Mouse (Mus musculus) urinary bladder, postnatal 14 days (tissue): ENCODE results near the gene Retnlb.
A peak's percentile ranks its signal among the peaks of the same experiment; 100 is the strongest.
"Not testable (repeated sequence)": the region's sequence is repeated elsewhere in the genome, so short reads cannot be mapped to it uniquely, and the experiment has no call there.

ENCODE experiments used
- DNase-seq: peaks from one replicate; pipeline ENCODE4 v3.0.0; 2021; ENCODE audit warnings: low spot score

The Retnlb gene

DNA sequence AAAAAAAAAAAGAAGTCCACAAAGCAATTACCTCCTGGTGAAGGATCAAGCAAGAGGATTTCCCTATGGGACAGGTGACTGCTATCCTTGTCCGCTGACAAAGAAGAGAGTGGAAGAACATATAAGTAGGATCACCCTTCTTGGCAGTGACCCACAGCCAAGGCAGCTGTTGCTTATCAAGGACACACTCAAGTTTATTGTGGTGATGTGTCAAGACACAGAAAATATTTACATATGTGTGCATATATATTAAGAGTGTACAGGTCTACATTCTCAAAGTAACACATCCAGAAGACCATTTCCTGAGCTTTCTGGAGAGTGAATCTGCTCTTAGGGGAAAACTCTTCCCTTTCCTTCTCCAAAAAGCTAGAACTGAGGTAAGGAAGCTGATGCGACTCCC lies at the start of gene Retnlb:
Retnlb (plus strand) TSS at position 162 of the 400 bp plus-strand sequence.
- DNase-seq: no peak

DNA sequence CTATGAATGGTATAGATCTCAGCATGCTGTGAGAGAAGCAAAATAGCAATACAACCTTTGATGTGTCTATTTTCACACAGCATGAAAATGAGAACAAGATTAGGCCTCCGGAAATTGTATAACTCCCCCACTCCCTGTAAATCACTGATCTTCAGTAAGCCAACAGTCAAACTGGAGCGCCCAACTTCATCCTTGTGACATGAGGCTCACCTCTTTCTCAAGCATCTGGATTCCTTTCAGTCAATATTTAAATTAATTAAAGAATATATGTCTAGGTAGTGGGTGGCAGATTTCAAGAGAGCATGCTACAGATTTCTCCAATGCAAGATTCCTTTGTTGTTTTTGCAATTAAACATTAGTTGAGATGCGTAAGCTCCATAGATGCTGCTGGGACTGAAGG lies 47.5 kb upstream of the Retnlb start:
- DNase-seq: no peak

DNA sequence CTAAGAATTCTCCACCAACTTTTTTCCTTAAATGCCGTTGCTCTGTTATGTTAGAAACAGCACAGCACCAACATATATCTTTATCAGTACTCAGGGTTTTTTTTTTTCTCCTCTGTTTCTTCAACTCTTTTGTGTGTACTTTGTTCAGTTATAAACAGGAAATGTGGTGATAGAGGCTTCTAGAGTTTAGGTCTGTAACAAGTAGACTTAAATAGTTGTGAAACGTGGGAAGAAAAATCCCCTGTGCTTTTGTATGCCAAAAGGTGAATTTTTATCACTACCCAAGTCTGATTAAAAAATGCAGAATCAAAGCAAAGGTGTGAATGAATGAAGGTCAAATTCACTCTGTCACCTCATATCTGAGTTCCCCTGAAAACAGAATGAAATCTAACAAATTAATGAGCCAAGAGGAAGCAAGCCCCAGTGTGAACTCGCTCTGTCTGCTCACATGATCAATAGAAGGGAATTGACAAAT lies 44.6 kb upstream of the Retnlb start, which contains the start of gene Trat1:
Trat1 (minus strand) TSS at position 51 of the 475 bp plus-strand sequence.
- no peak for DNase-seq

DNA sequence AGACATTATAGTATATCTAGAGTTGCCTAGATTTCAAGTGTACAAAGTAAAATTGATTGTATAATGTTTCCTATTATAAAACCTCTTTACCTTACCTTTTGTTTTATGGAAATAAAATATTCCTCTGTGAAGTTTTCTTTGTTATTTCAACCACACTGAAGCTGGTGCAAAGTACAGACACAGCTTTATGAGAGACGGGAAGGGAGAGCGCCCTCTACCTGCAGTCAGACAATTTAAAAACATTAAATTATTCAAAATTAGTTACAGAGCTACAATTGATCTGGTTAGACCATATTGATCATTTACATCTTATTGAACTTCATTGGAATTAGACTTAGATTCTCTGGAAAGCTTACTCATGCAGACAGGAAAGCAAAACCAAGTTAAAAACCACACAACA lies 39.4 kb upstream of the Retnlb start:
- DNase-seq: no peak

DNA sequence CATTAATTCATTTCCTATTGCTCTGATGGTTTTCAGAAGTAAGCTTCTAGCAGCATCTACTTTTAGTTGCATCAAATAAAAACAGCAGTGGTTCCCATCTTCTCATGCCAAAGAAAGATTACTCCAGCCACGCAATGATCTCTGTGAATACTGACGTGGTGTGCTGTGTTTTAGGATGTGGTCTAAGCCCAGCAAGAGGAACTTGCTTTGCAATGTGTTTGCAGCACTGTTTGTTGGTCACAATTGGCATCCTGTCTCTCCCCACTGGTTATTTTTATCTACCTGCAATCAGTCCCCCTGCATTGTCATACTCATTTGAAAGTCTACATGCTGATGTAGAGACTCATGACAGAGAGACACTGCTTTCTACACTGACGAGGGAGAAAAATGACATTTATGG lies 30.4 kb upstream of the Retnlb start:
- DNase-seq: no peak

DNA sequence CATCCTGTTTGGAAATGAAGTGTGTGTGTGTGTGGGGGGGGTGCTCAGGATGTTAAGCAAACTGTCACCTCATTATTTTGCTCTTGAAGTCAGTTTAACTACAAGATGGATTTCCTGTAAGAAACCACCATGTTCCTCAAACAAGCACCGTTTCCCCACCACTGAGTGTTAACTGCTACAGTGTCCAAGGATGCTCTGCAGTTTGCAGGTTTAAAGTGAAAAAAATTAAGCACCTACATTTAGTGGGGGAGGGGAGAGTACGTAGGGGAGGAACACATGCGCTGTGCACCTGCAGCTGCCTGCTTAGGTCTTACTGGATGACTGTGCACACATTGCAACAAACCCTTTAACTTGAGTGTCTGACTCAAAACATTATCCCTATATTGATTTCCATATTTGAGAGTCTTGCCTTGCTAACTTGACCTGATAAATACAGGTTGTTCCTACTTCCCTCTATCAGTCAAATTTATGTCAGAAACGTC lies 27.9 kb upstream of the Retnlb start:
- no peak for DNase-seq

DNA sequence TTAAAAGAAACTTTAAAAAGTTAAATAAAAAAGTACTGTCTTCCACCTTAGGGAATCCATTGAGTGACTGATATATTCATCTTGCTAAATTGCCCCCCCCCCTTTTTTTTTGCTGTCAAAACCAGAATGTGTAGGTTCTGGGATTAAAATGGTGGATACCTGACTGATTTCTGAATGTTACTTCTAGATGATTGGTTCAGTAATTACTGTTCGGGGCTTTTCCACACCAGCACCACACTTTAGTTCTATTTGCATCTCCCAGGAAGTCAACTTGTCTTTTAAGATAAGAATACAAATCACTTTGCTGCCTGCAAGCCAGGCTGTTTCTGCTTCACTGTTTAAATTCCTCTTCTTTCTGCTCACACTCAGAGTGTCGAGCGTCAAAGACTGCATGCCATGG lies 18.4 kb upstream of the Retnlb start:
- no peak for DNase-seq

DNA sequence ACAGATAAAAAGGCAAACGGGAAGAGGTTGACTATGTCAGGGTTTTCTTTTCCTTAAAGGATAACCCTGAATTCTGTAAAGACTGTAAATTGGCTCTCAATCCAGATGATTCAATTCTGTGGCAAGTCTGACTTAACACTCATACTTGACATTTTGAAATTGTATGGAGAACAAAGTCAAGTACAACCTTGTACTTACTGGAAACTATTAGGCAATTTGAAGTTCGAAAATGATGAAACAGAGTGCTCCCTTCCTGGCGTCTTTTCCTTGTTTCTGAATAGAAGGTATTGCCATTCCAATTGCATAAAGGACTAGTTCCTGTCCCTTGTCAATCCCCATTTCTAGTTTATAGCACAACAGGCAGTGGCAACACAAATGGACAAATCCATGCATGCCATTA lies 17.2 kb upstream of the Retnlb start:
- DNase-seq: no peak

DNA sequence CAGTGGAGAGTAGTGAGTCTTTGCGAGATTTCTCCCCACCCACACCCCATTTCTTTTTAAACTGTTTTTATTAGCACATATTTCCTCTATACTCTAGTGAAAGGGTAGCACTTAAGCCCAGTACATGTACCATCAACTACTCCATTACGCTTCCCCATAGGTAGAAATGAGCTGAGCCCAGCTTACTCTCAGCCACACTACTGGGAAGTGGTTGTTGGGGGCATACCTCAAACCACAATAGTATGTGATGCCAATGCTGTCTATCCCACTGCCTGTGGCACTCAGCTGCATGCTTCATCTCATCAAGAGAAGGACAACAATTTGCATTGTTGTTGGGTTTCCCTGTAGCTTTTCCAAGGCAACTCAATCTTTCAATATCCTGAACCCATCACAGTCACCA lies 15.8 kb upstream of the Retnlb start:
- DNase-seq: no peak

DNA sequence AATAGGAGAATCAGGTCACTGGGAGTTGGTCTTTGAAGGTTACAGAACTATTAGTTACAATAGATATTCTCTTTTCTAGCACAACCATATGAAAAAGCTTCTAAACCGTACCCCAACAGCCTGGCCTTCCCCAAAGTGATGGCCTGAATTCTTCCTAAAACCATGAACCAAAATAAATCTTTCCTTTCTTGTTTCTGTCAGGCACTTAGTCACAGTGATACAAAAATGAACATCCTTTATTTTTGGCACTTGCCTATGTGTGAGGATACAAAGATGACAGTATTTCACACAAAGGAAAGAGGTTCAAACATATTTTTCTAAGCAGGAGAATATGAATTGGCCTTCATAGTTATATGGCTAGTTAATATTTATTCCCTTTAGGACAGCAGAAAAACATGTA lies 11.2 kb upstream of the Retnlb start:
- DNase-seq: no peak

DNA sequence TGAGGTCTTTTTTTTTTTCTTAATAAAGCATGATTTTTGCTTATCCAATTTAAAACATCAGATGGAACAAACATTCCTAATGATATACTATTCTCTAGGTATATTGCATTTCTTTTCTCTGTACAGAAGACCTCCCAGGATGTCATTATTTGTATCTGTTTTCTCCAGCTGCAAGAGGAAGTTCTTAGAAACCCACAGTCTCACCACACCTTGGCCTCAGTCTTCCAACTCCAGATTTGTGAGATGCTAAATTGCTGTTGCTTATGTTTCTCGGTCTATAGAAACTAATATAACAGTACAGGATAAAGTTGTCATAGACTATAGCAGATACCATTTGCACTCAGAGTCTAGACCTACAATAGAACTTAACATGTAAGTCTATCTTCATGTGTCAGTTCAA lies 10.1 kb upstream of the Retnlb start:
- DNase-seq: no peak

DNA sequence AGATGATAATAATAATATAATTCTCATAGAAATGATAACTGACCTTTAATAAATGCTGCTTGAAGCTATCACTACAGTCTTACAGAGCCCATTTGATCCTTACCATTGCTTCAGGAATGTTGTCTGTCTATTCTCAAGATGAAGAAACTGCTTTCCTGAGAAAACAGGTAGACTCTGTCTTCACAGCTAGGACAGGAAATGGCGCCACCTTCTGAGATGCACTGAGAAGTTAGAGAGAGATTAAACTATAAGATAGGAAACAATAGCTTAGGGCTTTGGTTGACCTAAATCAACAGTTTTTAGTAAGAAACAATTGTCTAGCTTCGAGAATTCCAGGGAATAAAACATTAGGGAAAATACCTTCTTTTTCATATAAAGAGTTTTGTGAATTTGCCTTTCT lies 7.3 kb upstream of the Retnlb start:
- no peak for DNase-seq

DNA sequence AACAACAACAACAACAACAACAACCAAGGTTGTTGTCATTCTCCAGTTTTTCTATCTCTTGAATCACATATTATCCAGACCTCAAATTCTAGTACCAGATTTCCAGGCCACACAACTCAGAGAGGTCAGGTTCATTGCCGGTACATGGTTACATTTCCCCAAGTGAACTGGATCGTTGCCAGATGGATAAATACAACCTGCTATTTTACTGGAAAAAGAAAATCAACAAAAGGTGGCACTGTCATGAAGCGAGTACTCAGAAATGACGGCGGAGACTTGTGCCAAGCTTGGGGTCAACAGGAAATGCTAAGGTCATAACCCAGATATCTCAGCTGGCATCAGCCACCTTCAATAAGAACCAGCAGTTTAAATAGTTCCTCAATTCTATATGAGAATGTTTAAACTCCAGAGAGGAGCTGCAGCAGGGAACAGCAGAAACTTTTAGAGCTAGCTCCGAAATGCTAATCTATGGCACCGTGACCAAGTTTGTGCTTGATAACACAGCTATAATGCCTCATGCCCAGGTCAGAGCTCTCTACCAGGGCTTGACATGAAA lies 4.7 kb upstream of the Retnlb start:
- DNase-seq: no peak

DNA sequence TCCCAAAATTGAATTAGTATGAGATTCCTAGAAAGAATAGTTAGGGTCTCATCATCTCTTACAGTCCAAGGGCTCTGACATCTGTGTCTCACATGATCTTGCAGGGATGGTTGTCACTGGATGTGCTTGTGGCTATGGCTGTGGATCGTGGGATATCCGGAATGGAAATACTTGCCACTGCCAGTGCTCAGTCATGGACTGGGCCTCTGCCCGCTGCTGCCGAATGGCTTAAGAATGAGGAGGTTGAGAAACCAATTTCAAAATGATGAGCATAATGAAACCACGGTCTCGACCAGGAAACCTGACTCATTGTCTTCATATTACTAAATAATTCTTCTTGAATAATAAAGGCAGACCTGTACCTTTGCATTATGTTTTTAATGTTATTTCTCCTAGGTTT lies 1.9 kb downstream of the Retnlb start:
- DNase-seq: no peak

DNA sequence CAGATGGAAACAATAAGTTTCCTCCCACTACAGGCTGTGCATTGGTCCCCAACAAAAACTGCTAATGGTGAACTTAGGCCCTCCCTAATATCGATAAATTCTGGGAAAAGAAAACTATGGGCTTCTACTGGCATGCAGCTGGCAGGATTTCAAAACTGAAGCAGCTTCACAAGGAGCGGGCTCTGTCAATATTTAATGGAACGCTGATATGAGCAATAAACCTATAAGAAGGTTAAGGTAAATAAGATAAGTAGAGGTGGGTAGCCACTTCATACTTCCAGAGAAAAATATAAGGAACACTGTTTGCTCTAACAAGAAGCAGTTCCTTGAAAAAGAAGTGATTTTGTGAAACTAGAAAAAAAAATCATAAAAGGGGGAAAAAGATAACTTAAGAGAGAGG lies 9.8 kb downstream of the Retnlb start:
- DNase-seq: no peak

DNA sequence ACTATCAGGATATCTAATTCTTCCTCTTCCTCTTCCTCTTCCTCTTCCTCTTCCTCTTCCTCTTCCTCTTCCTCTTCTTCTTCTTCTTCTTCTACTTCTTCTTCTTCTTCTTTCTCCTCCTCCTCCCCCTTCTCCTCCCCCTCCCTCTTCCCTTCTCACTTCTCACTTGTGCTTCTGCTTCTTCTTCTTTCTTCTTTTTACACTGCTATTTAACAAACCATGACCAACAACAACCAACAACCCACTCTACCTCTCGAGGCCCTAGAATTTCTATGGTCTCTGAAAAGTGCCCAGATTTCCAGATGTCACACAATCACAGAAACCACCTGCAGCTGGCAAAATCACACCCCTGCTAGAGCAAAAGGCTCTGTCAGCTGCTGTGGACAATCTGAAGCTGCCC lies 11.0 kb downstream of the Retnlb start:
- DNase-seq: no peak

DNA sequence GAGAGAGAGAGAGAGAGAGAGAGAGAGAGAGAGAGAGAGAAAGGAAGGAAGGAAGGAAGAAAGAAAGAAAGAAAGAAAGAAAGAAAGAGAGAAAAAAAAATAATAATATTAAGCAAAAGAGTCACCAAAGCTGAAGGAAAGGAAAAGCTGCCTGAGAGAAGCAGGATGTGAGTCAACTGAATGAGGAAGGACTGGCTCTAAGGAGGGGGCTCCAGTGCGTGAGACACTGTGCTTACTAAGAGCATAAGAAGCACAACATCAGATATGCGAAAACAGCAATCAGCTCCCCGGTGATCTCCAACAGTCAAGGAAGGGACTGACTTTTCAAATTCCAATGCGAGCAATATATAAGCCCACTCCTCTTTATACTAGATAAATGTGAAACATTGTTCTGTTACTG lies 12.4 kb downstream of the Retnlb start:
- DNase-seq: no peak

DNA sequence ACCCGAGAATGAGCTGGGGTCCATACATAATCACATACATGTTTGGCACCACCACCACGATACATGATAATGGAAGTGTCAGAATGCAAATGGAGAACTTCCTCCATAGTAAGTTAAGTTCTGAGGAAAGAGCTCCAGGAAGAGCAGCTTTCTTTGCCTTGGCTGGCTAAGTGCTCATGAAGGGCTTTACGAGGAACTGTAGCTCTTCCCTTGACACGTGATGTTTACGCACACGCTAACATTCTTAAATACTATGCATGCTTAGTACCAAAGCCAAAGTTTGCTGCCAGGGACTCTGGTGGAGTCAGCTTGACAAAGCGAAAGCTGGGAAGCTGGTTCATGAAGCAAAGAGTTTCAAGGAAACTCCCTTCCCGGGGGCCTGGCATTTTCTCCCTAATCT lies 15.4 kb downstream of the Retnlb start:
- DNase-seq: no peak

DNA sequence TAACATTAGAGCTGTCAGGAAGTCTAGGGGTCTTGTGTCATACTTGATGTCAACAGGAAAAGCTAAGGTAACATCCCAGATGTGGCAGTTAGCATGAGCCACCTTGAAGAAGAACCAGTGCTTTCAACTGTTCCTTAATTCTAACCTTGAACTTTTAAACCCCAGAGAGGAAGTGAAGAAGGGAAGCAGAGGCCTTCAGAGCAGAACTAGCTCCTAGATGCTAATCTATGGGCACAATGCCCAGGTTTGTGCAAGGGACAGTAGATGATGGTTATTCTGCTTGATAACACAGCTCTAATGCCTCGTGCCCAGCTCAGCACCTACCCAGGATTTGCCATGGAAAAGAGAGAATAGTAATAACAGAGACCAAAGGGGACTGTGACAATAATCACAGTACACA lies 17.0 kb downstream of the Retnlb start:
- not testable (repeated sequence) for DNase-seq

DNA sequence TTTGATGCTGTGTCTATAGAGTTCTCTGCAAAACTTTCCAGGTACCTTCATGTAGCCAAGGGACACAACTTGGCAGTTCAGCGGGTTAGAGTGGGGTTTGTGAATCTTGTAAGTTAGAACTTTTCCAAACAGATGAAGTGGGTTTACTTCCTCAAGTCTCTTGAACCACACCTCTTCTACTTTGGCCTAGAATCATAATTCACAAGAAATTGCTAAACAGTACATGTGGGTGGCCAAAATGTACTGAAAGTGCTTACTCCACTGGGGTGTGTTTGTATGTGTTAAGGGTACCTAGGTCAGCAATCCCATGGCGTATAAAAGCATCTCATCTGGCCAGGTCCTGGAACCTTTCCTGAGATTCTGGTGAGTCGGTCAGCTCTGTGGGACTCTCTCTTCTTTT lies 25.6 kb downstream of the Retnlb start, which contains the start of gene Retnla:
Retnla (plus strand) TSS at position 286 of the 400 bp plus-strand sequence.
- no peak for DNase-seq

DNA sequence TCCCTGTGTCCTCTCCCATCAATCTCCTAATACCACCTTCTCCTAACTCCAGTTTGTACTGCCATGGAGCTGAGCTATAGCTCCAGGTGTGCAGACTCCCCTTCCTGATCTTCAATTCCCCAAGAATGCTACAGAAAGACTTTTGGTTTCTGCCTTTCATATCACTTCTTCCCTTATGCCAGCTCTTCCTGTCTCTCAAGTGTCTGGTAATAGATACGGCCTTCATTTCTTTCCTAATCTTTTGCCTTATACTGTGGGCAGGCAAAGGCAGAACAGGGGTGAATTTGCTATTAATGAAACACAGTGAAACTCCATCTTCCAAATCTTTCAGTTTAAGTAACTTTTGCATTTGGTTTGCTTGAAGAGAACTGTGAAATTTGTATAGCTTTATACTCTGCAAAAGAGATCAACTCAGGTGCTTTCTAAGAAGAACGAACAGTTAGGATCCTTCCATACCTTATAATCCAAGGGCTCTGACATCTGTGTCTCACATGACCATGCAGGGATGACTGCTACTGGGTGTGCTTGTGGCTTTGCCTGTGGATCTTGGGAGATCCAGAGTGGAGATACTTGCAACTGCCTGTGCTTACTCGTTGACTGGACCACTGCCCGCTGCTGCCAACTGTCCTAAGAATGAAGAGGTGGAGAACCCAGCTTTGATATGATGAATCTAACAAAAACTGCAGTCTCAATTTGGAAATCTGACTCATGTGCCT lies 27.2 kb downstream of the Retnlb start:
- no peak for DNase-seq

DNA sequence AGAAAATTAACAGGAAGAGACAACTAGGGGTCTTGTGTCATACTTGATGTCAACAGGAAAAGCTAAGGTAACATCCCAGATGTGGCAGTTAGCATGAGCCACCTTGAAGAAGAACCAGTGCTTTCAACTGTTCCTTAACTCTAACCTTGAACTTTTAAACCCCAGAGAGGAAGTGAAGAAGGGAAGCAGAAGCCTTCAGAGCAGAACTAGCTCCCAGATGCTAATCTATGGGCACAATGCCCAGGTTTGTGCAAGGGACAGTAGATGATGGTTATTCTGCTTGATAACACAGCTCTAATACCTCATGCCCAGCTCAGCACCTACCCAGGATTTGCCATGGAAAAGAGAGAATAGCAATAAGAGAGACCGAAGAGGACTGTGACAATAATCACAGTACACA lies 48.3 kb downstream of the Retnlb start:
- DNase-seq: peak; percentile 6

DNA sequence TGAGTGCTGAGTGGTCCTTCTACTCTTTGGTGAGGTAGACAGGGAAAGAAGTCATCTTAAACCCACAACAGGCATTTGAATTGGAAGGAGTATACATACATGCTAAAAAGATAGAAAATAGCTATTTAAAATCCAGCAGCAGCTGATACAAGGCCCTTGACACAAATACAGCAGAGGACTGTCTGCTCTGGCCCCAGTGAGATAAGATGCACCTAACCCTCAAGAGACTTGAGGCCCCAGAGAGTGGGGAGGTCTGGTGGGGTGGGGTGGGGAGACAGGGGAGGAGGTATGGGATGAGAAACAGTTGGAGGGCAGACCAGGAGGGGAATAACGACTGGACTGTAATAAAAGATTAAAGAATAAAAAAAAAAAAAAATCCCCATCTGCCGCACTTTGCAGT lies 51.0 kb downstream of the Retnlb start:
- DNase-seq: no peak
